ENCODE assay signal across 10 mouse cellular contexts in the genomic region with DNA sequence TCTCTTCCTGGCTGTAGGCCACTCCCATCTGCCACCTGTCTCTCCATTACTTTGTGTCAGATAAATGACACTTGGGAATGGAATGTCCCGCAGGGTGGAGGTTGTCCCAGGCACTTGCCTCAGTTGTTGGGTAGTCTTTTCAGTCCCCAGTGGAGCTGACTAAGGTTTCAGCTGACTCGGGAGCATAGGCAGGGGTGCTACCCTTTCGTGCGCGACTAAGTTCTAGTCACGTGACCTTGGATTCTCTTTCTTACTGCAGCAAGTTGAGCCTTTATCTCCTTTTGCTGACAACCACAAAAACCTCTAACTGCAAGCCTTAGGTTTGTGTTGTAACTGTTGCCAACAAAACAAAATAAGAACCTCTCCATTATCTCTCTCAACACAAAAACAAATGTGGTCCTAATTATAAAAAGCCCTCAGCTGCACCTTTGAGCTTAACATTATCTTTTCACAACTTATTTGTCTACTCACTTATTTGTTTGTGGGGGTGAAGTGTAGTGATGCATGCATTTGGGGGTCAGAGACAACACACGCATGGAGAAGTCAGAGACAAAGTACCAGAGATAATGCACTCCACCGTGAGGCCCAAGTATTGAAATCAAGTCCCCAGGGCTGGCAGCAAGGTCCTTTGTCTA. TPM values are rescaled to one million over a fixed set of nuclear protein-coding genes. Genes with fewer than 3 reads are reported as not detected.
DNase-seq lines count a peak whose midpoint lies in the region; ATAC-seq and TF ChIP-seq lines count a peak whose summit lies in the region.
"Had no signal": no experiment of that assay in that cellular context is flagged by ENCODE, and none has a peak within 500 bp of the region (broad histone marks: within the 10 kb centered on the region; RNA-seq: fewer than 3 reads in every experiment).

No protein-coding gene starts in this region.

- DNase-seq in G1E (ENCODE audit: low spot score) = peak; percentile 59
- peak; percentile 56 for DNase-seq in induced T-regulatory cell, adult 2 months (ENCODE audit: low read depth)
- DNase-seq in thymus, adult 18-20 months = peak; percentile 17 to 45
- DNase-seq in left cerebral cortex, postnatal 4 days = no peak
- DNase-seq in heart, embryonic 10.5 days (ENCODE audit: low spot score) = no peak
- DNase-seq in frontal cortex, postnatal 25 days (ENCODE audit: low spot score in 2 of 2) = no peak

- H3K27ac ChIP-seq in intestine, postnatal 0 days (ENCODE audit: low read depth, low read length) = no peak overlapping the region
- H3K27ac ChIP-seq in intestine, embryonic 16.5 days (ENCODE audit: low read length) = no peak overlapping the region
- H3K27ac ChIP-seq in heart, embryonic 10.5 days = no peak overlapping the region
- H3K27ac ChIP-seq: left cerebral cortex, adult 2 months had no signal

- intact Hi-C loops in left cerebral cortex, postnatal 4 days (cut with DNase I) = no loop called here

- H3K4me2 ChIP-seq in intestine, postnatal 0 days (replicated peaks; ENCODE audit: low read depth) = 0 out of 2 replicates have a peak overlapping the region, but pooled peaks have one; percentile 3
- no peak overlapping the region for H3K4me2 ChIP-seq in intestine, embryonic 16.5 days (ENCODE audit: low read depth, low read length)
- H3K4me2 ChIP-seq: midbrain, embryonic 11.5 days had no signal

- H3K9ac ChIP-seq in intestine, postnatal 0 days (ENCODE audit: low read depth, low read length) = no peak overlapping the region
- no peak overlapping the region for H3K9ac ChIP-seq in intestine, embryonic 16.5 days (ENCODE audit: low read depth, low read length)

- H3K27me3 ChIP-seq in intestine, postnatal 0 days (replicated peaks; ENCODE audit: control insufficient read depth, insufficient read depth, low read length) = no peaks in the 10 kb centered on the region
- no peaks in the 10 kb centered on the region for H3K27me3 ChIP-seq in intestine, embryonic 16.5 days (replicated peaks; ENCODE audit: control insufficient read depth, insufficient read depth, low read length)
- H3K27me3 ChIP-seq in G1E (ENCODE audit: insufficient read depth, low read length) = no peaks in the 10 kb centered on the region
- H3K27me3 ChIP-seq in heart, embryonic 10.5 days (ENCODE audit: insufficient read depth, poor library complexity, severe bottlenecking) = no peaks in the 10 kb centered on the region

- no peak overlapping the region for H3K4me3 ChIP-seq in intestine, postnatal 0 days (ENCODE audit: low read depth, low read length)
- no peak overlapping the region for H3K4me3 ChIP-seq in intestine, embryonic 16.5 days (ENCODE audit: low read length)
- H3K4me3 ChIP-seq in G1E (ENCODE audit: low read depth, low read length) = peak overlapping the region; percentile 65
- no peak overlapping the region for H3K4me3 ChIP-seq in heart, embryonic 10.5 days
- H3K4me3 ChIP-seq: left cerebral cortex, adult 2 months had no signal

- TF ChIP-seq CTCF in intestine, postnatal 0 days (IDR thresholded peaks at IDR 0.05; ENCODE audit: low read depth) = no peak
- TF ChIP-seq CTCF in G1E (IDR thresholded peaks at IDR 0.05; ENCODE audit: low read depth, low read length) = no peak

- ATAC-seq in intestine, postnatal 0 days = peak; percentile 50; the same call in 1 of the 2 replicates
- ATAC-seq in intestine, embryonic 16.5 days = no peak
- peak; percentile 83 for ATAC-seq in G1E (ENCODE audit: extremely low read depth, insufficient number of reproducible peaks, low FRiP score, poor library complexity, severe bottlenecking)

- H3K9me3 ChIP-seq in intestine, postnatal 0 days (ENCODE audit: control insufficient read depth) = no peaks in the 10 kb centered on the region
- no peaks in the 10 kb centered on the region for H3K9me3 ChIP-seq in intestine, embryonic 16.5 days (ENCODE audit: control insufficient read depth, low read length)
- no peaks in the 10 kb centered on the region for H3K9me3 ChIP-seq in G1E (replicated peaks)
- H3K9me3 ChIP-seq in heart, embryonic 10.5 days = no peaks in the 10 kb centered on the region

- WGBS in intestine, postnatal 0 days = 61% methylated on average over 8 of the region's 8 CpGs
- 67% methylated on average over 8 of the region's 8 CpGs for WGBS in intestine, embryonic 16.5 days
- 56% methylated on average over 8 of the region's 8 CpGs for WGBS in heart, embryonic 10.5 days

- no peaks in the 10 kb centered on the region for H3K4me1 ChIP-seq in intestine, postnatal 0 days (replicated peaks; ENCODE audit: control insufficient read depth, insufficient read depth, low read length)
- H3K4me1 ChIP-seq in intestine, embryonic 16.5 days (ENCODE audit: control insufficient read depth, insufficient read depth, low read length) = no peaks in the 10 kb centered on the region
- peaks cover 52% of the 10 kb centered on the region for H3K4me1 ChIP-seq in G1E (ENCODE audit: insufficient read depth, low read depth, low read length)
- H3K4me1 ChIP-seq in heart, embryonic 10.5 days = peaks cover 4% of the 10 kb centered on the region; the same call in 1 of the 2 replicates

- no peaks in the 10 kb centered on the region for H3K36me3 ChIP-seq in intestine, postnatal 0 days (ENCODE audit: control insufficient read depth, insufficient read depth)
- H3K36me3 ChIP-seq in intestine, embryonic 16.5 days (ENCODE audit: control insufficient read depth, insufficient read depth, low read length) = no peaks in the 10 kb centered on the region
- no peaks in the 10 kb centered on the region for H3K36me3 ChIP-seq in G1E (replicated peaks)
- no peaks in the 10 kb centered on the region for H3K36me3 ChIP-seq in heart, embryonic 10.5 days

RNA-seq across cellular contexts. Expression of a gene that starts 14.7 kb away (rescaled TPM):
- polyA plus RNA-seq in intestine, postnatal 0 days (2015; fragmentation: Nextera tagmentation; extraction: Ambion mirVana) = 9.3 and 10.0 TPM in 2 replicates
- 16.1 and 16.6 TPM in 2 replicates for polyA plus RNA-seq in intestine, embryonic 16.5 days (2015; fragmentation: Nextera tagmentation; extraction: Ambion mirVana)
- 30.6 and 34.9 TPM in 2 replicates for total RNA-seq in G1E (2014; fragmentation: Nextera tagmentation)
- 35.5 and 36.8 TPM in 2 replicates for total RNA-seq in G1E (2017)
- polyA plus RNA-seq in G1E (2012) = 5.5 and 6.2 TPM in 2 replicates
- total RNA-seq in left cerebral cortex, postnatal 4 days (2021) = 10 to 100 TPM; 28.0 to 29.4 TPM
- polyA plus RNA-seq in heart, embryonic 10.5 days (2016; fragmentation: Nextera tagmentation; extraction: Ambion mirVana) = 13.8 and 15.9 TPM in 2 replicates

RNA-seq across cellular contexts. Expression of a gene that starts 16.7 kb away (rescaled TPM):
- polyA plus RNA-seq in intestine, postnatal 0 days (2015; fragmentation: Nextera tagmentation; extraction: Ambion mirVana) = 19.7 and 22.5 TPM in 2 replicates
- polyA plus RNA-seq in intestine, embryonic 16.5 days (2015; fragmentation: Nextera tagmentation; extraction: Ambion mirVana) = 28.9 and 29.6 TPM in 2 replicates
- 22.7 and 24.4 TPM in 2 replicates for total RNA-seq in G1E (2014; fragmentation: Nextera tagmentation)
- 21.0 and 26.1 TPM in 2 replicates for total RNA-seq in G1E (2017)
- polyA plus RNA-seq in G1E (2012) = 20.3 and 22.9 TPM in 2 replicates
- 1 to 10 TPM; 6.5 to 6.6 TPM for total RNA-seq in left cerebral cortex, postnatal 4 days (2021)
- polyA plus RNA-seq in heart, embryonic 10.5 days (2016; fragmentation: Nextera tagmentation; extraction: Ambion mirVana) = 22.8 and 25.7 TPM in 2 replicates

Comparison
In these comparisons a context has a peak if more than half of its experiments do, and no peak if none do; other contexts are left out.
1. DNase-seq: peak in G1E (single experiment), induced T-regulatory cell, adult 2 months (single experiment) and thymus, adult 18-20 months (2 of 2); none in left cerebral cortex, postnatal 4 days (single experiment), heart, embryonic 10.5 days (single experiment) and frontal cortex, postnatal 25 days (0 of 2).